Mouse (Mus musculus): Measurements from ENCODE around the gene Slfn1. TPM values are rescaled to one million over a fixed set of nuclear protein-coding genes. Genes with fewer than 3 reads are reported as not detected.

Slfn1 gene
- polyA plus RNA-seq (2017; shearing (Covaris generic)), result 100 to 1,000 TPM; 249 to 553 TPM

GRCm38 (mm10) chr11:83116597-83117227, at the start of gene Slfn1:
Slfn1 (plus strand) TSS chr11:83116849.

Other genes starting within 250 kb of the Slfn1 start
- gene Rffl, start 245.6 kb upstream of the Slfn1 start, polyA plus RNA-seq (2017; shearing (Covaris generic)), result 10 to 100 TPM; 13.0 to 15.8 TPM
- gene Rad51d, start 226.2 kb upstream of the Slfn1 start, polyA plus RNA-seq (2017; shearing (Covaris generic)), result 10 to 100 TPM; 30.1 to 32.6 TPM
- under 1 TPM in 1 of 2 experiments, not detected in 1; 0.26 TPM for gene Fndc8, start 224.7 kb upstream of the Slfn1 start, polyA plus RNA-seq (2017; shearing (Covaris generic))
- gene Nle1, start 208.4 kb upstream of the Slfn1 start, polyA plus RNA-seq (2017; shearing (Covaris generic)), result 10 to 100 TPM; 23.2 to 33.4 TPM
- under 1 TPM in 1 of 2 experiments, not detected in 1; 0.23 TPM for gene Unc45b, start 206.3 kb upstream of the Slfn1 start, polyA plus RNA-seq (2017; shearing (Covaris generic))
- gene Slfn5, start 165.5 kb upstream of the Slfn1 start, polyA plus RNA-seq (2017; shearing (Covaris generic)), result 10 to 100 TPM; 28.1 to 34.1 TPM
- gene Slfn9, start 125.0 kb upstream of the Slfn1 start, polyA plus RNA-seq (2017; shearing (Covaris generic)), result 10 to 100 TPM in 1 of 2 experiments, 1 to 10 TPM in 1; 7.4 to 18.8 TPM
- 100 to 1,000 TPM in 1 of 2 experiments, 10 to 100 TPM in 1; 66.2 to 118 TPM for gene Slfn8, start 96.0 kb upstream of the Slfn1 start, polyA plus RNA-seq (2017; shearing (Covaris generic))
- 1,000 to 10,000 TPM in 1 of 2 experiments, 100 to 1,000 TPM in 1; 613 to 1,021 TPM for gene Slfn2, start 51.7 kb upstream of the Slfn1 start, polyA plus RNA-seq (2017; shearing (Covaris generic))
- gene Slfn4, start 58.3 kb downstream of the Slfn1 start, polyA plus RNA-seq (2017; shearing (Covaris generic)), result under 1 TPM; 0.29 to 0.31 TPM
- gene Slfn3, start 74.5 kb downstream of the Slfn1 start, polyA plus RNA-seq (2017; shearing (Covaris generic)), result 1 to 10 TPM; 4.7 to 6.5 TPM
- under 1 TPM in 1 of 2 experiments, not detected in 1; 0.11 TPM for gene Slfn14, start 169.9 kb downstream of the Slfn1 start, polyA plus RNA-seq (2017; shearing (Covaris generic))
- 10 to 100 TPM; 34.1 to 50.6 TPM for gene Ap2b1, start 182.2 kb downstream of the Slfn1 start, polyA plus RNA-seq (2017; shearing (Covaris generic))
- 10 to 100 TPM in 1 of 2 experiments, 1 to 10 TPM in 1; 7.2 to 19.4 TPM for gene Pex12, start 185.7 kb downstream of the Slfn1 start, polyA plus RNA-seq (2017; shearing (Covaris generic))

Data from activated CD4-positive, CD25-positive, alpha-beta regulatory T cell (primary cell).